Mouse (Mus musculus) gonadal fat pad, adult 2 months (tissue): ENCODE measurements around the gene Flg2. TPM values are rescaled to one million over a fixed set of nuclear protein-coding genes. Genes with fewer than 3 reads are reported as not detected.

Experiments used
- DNase-seq: peaks from one replicate; pipeline ENCODE4 v3.0.0-alpha.2; 2012; ENCODE audit warnings: low read depth
- polyA plus RNA-seq: library from polyadenylated mRNA; depleted of rRNA; stranded (reverse); fragments of >200 nt; gene quantifications from 2 replicates; pipeline ENCODE4 v1.2.3, GENCODE M21; 2012; rRNA removed

Flg2 gene
- not detected in 2 replicates for polyA plus RNA-seq

- no peak for DNase-seq
Measured at GRCm38 (mm10) chr3:93196978-93197377, at the start of gene Flg2. Flg2 (plus strand) TSS chr3:93197278.

GRCm38 (mm10) chr3:93162502-93162901 is 34.6 kb upstream of the Flg2 start:
- DNase-seq: no peak

- peak; percentile 70 for DNase-seq
Measured at GRCm38 (mm10) chr3:93162996-93163592, 34.0 kb upstream of the Flg2 start.

- peak; percentile 46 for DNase-seq
Measured at GRCm38 (mm10) chr3:93180856-93181255, 16.2 kb upstream of the Flg2 start.

GRCm38 (mm10) chr3:93201955-93202354 is 4.9 kb downstream of the Flg2 start:
- no peak for DNase-seq

GRCm38 (mm10) chr3:93202499-93202898 is 5.4 kb downstream of the Flg2 start:
- no peak for DNase-seq

Other genes starting within 250 kb of the Flg2 start
- not detected in 2 replicates for gene Lce3d, start 239.9 kb upstream of the Flg2 start, polyA plus RNA-seq
- not detected in 2 replicates for gene Lce3e, start 230.2 kb upstream of the Flg2 start, polyA plus RNA-seq
- gene Lce3f, start 205.1 kb upstream of the Flg2 start, polyA plus RNA-seq: not detected in 2 replicates
- gene Crct1, start 181.6 kb upstream of the Flg2 start, polyA plus RNA-seq: not detected in 2 replicates
- not detected in 2 replicates for gene Lce1m, start 178.2 kb upstream of the Flg2 start, polyA plus RNA-seq
- not detected in 2 replicates for gene Gm4858, start 128.5 kb upstream of the Flg2 start, polyA plus RNA-seq
- not detected in 2 replicates for gene Crnn, start 52.5 kb upstream of the Flg2 start, polyA plus RNA-seq
- gene Flg, start 76.2 kb downstream of the Flg2 start, polyA plus RNA-seq: not detected in 2 replicates
- gene Hrnr, start 122.5 kb downstream of the Flg2 start, polyA plus RNA-seq: not detected in 2 replicates
- not detected in 2 replicates for gene Rptn, start 196.4 kb downstream of the Flg2 start, polyA plus RNA-seq
- 0.50 and 2.1 TPM in 2 replicates for gene Tchh, start 245.1 kb downstream of the Flg2 start, polyA plus RNA-seq